Mouse (Mus musculus) small intestine, adult 2 months (tissue): Measurements from ENCODE around the gene Spsb2.

Experiments
- CTCF ChIP-seq: fragments of 200-500 bp; IDR thresholded peaks from 2 replicates; pipeline ENCODE4 v1.5.1; 2012; ENCODE audit warnings: low read depth, mild to moderate bottlenecking, control low read depth, inconsistent platforms, low read length, moderate library complexity, mixed read lengths; ENCODE audit not compliant: insufficient replicate concordance, insufficient read length; ENCODE audit errors: extremely low read depth
- POLR2A ChIP-seq: fragments of 200-500 bp; IDR thresholded peaks from 2 replicates; pipeline ENCODE4 v1.6.1; 2012; ENCODE audit warnings: low read depth, mild to moderate bottlenecking, control low read depth, inconsistent platforms, low read length, moderate library complexity

GRCm38 (mm10) chr6:124828868-124829798 lies 20.7 kb downstream of the Spsb2 start, which contains the start of the genes Usp5 and Cdca3:
- TF ChIP-seq POLR2A (peak; percentile 56; the same call in 1 of the 2 replicates), CTCF (0 out of 2 replicates have a peak, but pooled peaks have one; percentile 12)
